Mouse (Mus musculus) kidney, adult 2 months (tissue): ENCODE measurements around the gene Bsn. TPM values are rescaled to one million over a fixed set of nuclear protein-coding genes. Genes with fewer than 3 reads are reported as not detected.

Source experiments
- DNase-seq: peaks from one replicate; pipeline ENCODE4 v3.0.0; 2021
- H3K27ac ChIP-seq: fragments of 200-500 bp; 2 replicates; pipeline ENCODE4 v1.5.1; 2012; ENCODE audit warnings: low read depth, low read length, control low read depth, inconsistent platforms; ENCODE audit not compliant: insufficient read depth
- H3K27me3 ChIP-seq: fragments of 200-500 bp; replicated peaks from 2 replicates; pipeline ENCODE4 v1.6.1; 2012; ENCODE audit warnings: mild to moderate bottlenecking, moderate library complexity, low read length, inconsistent platforms; ENCODE audit not compliant: control insufficient read depth, insufficient read depth
- H3K36me3 ChIP-seq: fragments of 200-500 bp; 2 replicates; pipeline ENCODE4 v1.6.1; 2012; ENCODE audit warnings: mild to moderate bottlenecking, moderate library complexity, low read length, inconsistent platforms; ENCODE audit not compliant: control insufficient read depth, insufficient read depth
- H3K4me1 ChIP-seq: fragments of 200-500 bp; 2 replicates; pipeline ENCODE4 v1.6.1; 2011; ENCODE audit warnings: low read length; ENCODE audit not compliant: control insufficient read depth, insufficient read depth
- H3K4me3 ChIP-seq: fragments of 200-500 bp; 2 replicates; pipeline ENCODE4 v1.5.1; 2011; ENCODE audit warnings: mild to moderate bottlenecking, low read depth, low read length, control low read depth; ENCODE audit not compliant: insufficient read depth
- CTCF ChIP-seq: fragments of 200-500 bp; conservative IDR thresholded peaks from 2 replicates; pipeline ENCODE4 v1.5.1; 2011; ENCODE audit warnings: low read depth, mild to moderate bottlenecking, control low read depth, low read length, moderate library complexity, mixed read lengths; ENCODE audit not compliant: insufficient read depth, insufficient read length
- POLR2A ChIP-seq: fragments of 200-500 bp; IDR thresholded peaks from one replicate; pipeline ENCODE4 v1.6.1; 2011; ENCODE audit warnings: low read depth, low read length, control low read depth
- WGBS: fragments of 180-500 bp; shearing (Covaris S2); methylation state at CpG from one replicate; pipeline ENCODE4 v1.1.7; 2018; 5-methylcytosine and 5-hydroxymethylcytosine counted together
- polyA plus RNA-seq: library from polyadenylated mRNA; depleted of rRNA; stranded (reverse); fragments of >200 nt; gene quantifications from 2 replicates; pipeline ENCODE4 v1.2.3, GENCODE M21; 2012

Gene Bsn
- polyA plus RNA-seq, 1 experiment = 0.17 TPM

DNA sequence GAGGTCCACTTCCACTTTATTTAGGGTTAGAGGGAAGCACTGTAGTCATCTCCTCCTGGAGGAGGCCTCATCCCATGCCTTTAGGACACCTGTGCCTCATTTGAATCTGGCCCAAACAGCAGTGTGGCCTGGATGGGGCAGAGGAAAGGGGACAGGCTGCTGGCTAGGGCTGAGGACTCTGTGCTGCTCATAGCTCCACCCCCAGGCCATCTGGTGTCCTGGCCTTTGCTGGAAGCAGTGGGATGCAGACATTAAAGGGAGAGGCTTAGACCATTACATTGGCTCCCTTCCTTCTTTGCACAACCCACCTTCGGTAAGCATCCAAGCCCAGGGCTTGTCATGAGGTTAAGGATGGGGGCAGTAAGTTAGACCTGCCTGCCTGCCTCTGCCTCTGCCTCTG, 56.7 kb downstream of the Bsn start:
- no peak for TF ChIP-seq POLR2A
- TF ChIP-seq CTCF = no peak
- Histone ChIP-seq H3K27ac (no peak overlapping the region), H3K36me3 (no peaks in the 10 kb centered on the region), H3K27me3 (no peaks in the 10 kb centered on the region), H3K4me1 (no peaks in the 10 kb centered on the region), H3K4me3 (no peak overlapping the region)
- DNase-seq = no peak
- WGBS = 73% methylated on average over 1 of the region's 1 CpGs

- no peak overlapping the region for H3K27ac ChIP-seq
- TF ChIP-seq POLR2A (no peak), CTCF (no peak)
- 94% methylated on average over 3 of the region's 3 CpGs for WGBS
- H3K4me1 ChIP-seq = no peaks in the 10 kb centered on the region
- DNase-seq = no peak
- H3K4me3 ChIP-seq = no peak overlapping the region
- H3K27me3 ChIP-seq = no peaks in the 10 kb centered on the region
- H3K36me3 ChIP-seq = no peaks in the 10 kb centered on the region
Observed at GRCm38 (mm10) chr9:108132373-108132772, 57.8 kb downstream of the Bsn start.

DNA sequence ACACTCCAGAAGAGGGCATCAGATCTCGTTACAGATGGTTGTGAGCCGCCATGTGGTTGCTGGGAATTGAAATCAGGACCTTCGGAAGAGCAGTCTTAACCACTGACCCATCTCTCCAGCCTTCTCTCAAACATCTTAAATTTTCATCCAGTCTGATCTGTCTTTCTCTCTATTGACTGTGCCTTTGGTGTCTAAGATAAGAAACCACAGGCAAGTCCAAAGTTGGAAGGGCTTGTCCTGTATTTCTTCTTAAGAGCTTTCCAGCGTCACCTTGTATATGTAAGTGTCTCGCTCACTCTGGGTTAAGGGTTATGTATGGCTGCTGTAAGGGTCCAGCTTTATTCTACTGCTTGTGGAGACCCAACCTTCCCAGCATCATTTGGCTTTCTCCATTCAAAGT, 58.7 kb downstream of the Bsn start:
- no peak for TF ChIP-seq CTCF
- no peak for TF ChIP-seq POLR2A
- H3K27me3 ChIP-seq = no peaks in the 10 kb centered on the region
- 91% methylated on average over 5 of the region's 5 CpGs for WGBS
- no peaks in the 10 kb centered on the region for H3K36me3 ChIP-seq
- H3K4me1 ChIP-seq = no peaks in the 10 kb centered on the region
- H3K4me3 ChIP-seq = no peak overlapping the region
- no peak overlapping the region for H3K27ac ChIP-seq
- no peak for DNase-seq

- H3K4me3 ChIP-seq = no peak overlapping the region
- no peak for DNase-seq
- no peaks in the 10 kb centered on the region for H3K4me1 ChIP-seq
- no peaks in the 10 kb centered on the region for H3K27me3 ChIP-seq
- TF ChIP-seq CTCF (no peak), POLR2A (no peak)
- 80% methylated on average over 13 of the region's 13 CpGs for WGBS
- no peak overlapping the region for H3K27ac ChIP-seq
- no peaks in the 10 kb centered on the region for H3K36me3 ChIP-seq
Observed at GRCm38 (mm10) chr9:108129042-108129948, 60.9 kb downstream of the Bsn start.

- no peaks in the 10 kb centered on the region for H3K4me1 ChIP-seq
- no peak for DNase-seq
- no peak overlapping the region for H3K4me3 ChIP-seq
- WGBS = 82% methylated on average over 11 of the region's 11 CpGs
- H3K36me3 ChIP-seq = no peaks in the 10 kb centered on the region
- TF ChIP-seq POLR2A = no peak
- no peak for TF ChIP-seq CTCF
- H3K27ac ChIP-seq = no peak overlapping the region
- no peaks in the 10 kb centered on the region for H3K27me3 ChIP-seq
Observed at GRCm38 (mm10) chr9:108128248-108128647, 61.9 kb downstream of the Bsn start.

DNA sequence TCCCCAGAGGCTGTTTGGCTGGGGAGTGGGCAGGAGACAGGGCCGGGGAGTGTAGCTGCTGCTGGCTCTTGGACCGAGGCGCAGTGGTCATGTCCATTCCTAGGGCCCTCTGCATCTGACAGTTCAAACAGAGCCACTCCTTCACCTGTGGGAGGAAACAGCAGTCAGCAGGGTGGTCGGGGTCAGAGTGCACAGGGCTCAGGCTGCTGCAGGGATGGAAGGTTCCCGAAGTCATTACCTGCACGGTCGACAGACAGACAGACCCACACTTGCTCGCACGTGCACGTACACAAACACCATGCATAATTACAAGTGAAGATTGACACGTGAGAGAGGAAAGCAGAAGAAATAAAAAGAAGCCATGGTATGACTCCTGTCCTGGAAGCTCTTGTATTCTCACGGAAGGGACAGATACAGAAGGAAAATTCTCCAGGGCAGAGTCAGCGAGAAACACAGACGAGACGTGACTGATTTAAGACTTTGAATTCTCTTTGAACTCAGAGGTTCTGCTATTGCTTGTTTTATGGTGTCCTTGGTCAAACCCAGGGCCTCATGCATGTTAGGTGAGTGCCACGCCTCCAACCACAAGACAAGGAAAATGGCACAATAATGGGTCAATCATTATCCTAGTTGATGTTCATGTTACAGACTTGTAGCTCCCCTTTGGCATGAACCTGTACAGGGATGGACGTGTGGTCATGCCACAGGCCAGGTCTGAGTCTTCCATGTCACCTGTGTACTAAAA, 63.6 kb downstream of the Bsn start:
- no peak overlapping the region for H3K27ac ChIP-seq
- DNase-seq = no peak
- no peak overlapping the region for H3K4me3 ChIP-seq
- no peaks in the 10 kb centered on the region for H3K36me3 ChIP-seq
- H3K4me1 ChIP-seq = no peaks in the 10 kb centered on the region
- no peak for TF ChIP-seq POLR2A
- no peak for TF ChIP-seq CTCF
- WGBS = 71% methylated on average over 17 of the region's 17 CpGs
- H3K27me3 ChIP-seq = no peaks in the 10 kb centered on the region

GRCm38 (mm10) chr9:108125731-108126130, 64.5 kb downstream of the Bsn start:
- Histone ChIP-seq H3K4me3 (no peak overlapping the region), H3K27ac (no peak overlapping the region), H3K27me3 (no peaks in the 10 kb centered on the region), H3K4me1 (no peaks in the 10 kb centered on the region), H3K36me3 (no peaks in the 10 kb centered on the region)
- WGBS = 91% methylated on average over 8 of the region's 8 CpGs
- no peak for DNase-seq
- TF ChIP-seq CTCF (no peak), POLR2A (no peak)
